Mouse (Mus musculus) olfactory bulb, adult 2 months (tissue): ENCODE results near the gene Stambp.

Source experiments
- CTCF ChIP-seq: fragments of 200-500 bp; IDR thresholded peaks from 2 replicates; pipeline ENCODE4 v1.5.1; 2012; ENCODE audit warnings: low read depth, mild to moderate bottlenecking, low read length, moderate library complexity; ENCODE audit not compliant: insufficient read depth
- POLR2A ChIP-seq: fragments of 200-500 bp; IDR thresholded peaks from 2 replicates; pipeline ENCODE4 v1.6.1; 2012; ENCODE audit warnings: mild to moderate bottlenecking, low read depth, low read length, moderate library complexity; ENCODE audit not compliant: insufficient read depth

- TF ChIP-seq CTCF (no peak), POLR2A (no peak)
Measured at GRCm38 (mm10) chr6:83505554-83505953, 67.0 kb downstream of the Stambp start.
